Mouse (Mus musculus) layer of hippocampus, adult 18-20 months (tissue): Measurements from ENCODE around the gene G6pdx. TPM values are rescaled to one million over a fixed set of nuclear protein-coding genes. Genes with fewer than 3 reads are reported as not detected.
A peak's percentile ranks its signal among the peaks of the same experiment; 100 is the strongest.

Source experiments
- DNase-seq, 2 experiments: peaks; one replicate each; pipeline ENCODE4 v3.0.0; 2022; ENCODE audit warnings: low spot score in 2 of 2
- long read RNA-seq: library from polyadenylated mRNA; stranded (forward); transcript quantifications from one replicate; pipeline ENCODE4 v2.0.0, GENCODE M21; 2021
- total RNA-seq, 2 experiments: library from RNA; stranded (reverse); gene quantifications; 2 replicates each; pipeline ENCODE4 v1.2.3; 2021

Gene G6pdx
- 10 to 100 TPM; 26.0 to 29.3 TPM for total RNA-seq
- long read RNA-seq, transcript G6pdx-201 (13 exons, 2,652 nt) = major isoform, 25 of 27 reads
- long read RNA-seq, partial matches to known transcripts = 1 of 27 reads
- long read RNA-seq, other reads (novel, unspliced or antisense) = 1 of 27 reads

DNA sequence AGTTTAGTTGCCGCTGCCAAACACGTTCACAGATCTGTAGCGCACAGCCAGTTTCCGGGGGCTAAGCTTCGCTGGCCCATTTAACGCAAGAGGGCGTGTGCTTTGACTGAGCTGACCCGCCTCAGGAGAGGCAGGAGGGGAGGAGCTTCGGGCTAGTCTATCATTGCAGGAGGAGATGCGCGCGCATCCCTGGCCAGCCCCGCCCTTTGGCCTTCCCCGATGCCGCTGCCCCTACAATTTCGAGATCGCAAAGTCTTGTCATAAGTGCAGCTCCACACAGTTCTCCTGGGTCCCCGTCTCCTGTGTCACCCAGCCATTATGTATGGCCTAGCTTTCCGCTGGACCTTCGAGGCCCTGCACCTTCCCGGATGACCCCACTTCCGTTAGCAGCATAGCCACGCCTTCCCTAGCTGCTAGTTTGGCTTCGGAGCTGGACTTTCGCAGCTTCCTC is at the start of gene G6pdx:
Gene G6pdx, minus strand, starts transcription at position 369 of the 451 bp plus-strand sequence.
- DNase-seq = peak; percentile 77 to 90

DNA sequence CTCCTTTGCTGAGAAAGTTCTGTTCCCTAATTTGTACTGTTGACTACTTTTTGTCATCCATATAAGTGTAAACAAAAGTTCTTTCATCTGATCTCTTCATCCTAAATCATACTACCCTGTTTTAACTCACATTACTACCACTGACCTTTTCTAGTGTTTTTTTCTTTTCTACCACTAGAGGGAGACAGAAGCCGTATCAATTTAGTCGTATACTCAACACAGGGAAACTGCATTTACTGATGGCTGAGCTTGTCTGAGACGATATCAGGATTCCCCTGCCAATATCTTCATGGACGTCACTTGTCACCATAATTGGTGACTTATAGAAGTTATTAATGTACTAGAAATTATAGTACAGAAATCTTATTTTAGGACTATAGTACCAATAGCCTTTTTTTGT is 23.8 kb upstream of the G6pdx start:
- peak in 1 of 2 experiments; percentile 39 for DNase-seq

DNA sequence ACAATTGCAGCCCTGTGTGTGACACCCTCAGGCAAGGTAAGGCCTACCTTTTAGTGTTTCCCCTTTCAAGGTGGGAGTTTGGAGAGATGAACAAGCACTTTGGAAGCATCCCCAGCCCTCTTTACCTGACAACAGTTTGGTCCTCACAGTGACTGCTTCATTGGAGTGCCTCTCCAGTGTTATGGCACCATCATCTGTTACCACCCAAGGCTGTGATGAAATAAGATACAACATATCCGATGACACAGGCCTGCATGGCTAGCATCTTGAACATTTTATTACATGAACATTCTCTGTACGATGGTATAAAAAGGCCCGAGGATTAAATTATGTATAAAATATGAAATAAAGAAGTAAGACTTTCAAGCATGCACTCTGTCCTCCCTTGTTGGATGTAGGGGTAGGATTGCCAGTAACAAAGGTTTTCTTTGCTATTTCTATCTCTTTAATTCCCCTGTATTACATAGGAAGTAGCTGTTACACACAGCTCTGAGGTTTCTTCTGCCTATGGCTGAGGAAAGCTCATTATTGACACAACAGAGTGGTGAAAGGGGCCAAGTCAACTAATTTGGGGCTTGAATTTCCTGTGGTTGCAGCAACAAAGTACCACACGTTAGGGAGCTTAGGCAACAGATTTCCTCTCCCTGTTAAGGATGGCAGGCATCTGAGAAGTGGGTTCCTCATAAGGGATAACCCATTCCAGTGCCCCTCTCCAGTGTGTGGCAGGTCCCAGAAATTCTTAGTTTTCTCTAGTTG is 22.3 kb upstream of the G6pdx start:
- no peak for DNase-seq

DNA sequence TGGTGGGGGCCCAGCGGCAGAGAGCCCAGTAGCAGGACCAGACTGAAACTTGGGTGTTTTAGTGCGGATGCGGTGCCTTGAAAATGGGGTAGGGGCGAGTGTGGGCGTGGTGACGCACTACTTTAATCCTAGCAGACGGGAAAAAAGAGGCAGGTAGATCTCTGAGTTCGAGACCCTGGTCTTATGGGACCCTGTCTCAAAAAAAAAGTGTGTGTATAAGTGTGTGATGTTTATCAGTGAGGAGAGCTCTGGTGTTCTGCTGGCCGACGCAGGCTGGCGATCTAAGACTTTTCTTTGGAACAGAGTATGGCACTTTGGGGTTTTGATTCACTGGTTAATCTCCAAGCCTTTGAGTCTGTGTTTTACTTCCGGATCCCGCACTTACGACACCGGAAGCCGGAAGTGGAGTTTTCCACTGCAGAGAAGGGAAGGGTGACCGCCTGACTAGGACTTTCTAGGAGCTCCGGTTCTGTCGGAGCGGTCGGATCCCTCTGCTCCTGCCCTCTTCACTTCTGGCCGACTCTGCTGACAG is 362 bp upstream of the G6pdx start:
- DNase-seq = peak; percentile 53 to 79

DNA sequence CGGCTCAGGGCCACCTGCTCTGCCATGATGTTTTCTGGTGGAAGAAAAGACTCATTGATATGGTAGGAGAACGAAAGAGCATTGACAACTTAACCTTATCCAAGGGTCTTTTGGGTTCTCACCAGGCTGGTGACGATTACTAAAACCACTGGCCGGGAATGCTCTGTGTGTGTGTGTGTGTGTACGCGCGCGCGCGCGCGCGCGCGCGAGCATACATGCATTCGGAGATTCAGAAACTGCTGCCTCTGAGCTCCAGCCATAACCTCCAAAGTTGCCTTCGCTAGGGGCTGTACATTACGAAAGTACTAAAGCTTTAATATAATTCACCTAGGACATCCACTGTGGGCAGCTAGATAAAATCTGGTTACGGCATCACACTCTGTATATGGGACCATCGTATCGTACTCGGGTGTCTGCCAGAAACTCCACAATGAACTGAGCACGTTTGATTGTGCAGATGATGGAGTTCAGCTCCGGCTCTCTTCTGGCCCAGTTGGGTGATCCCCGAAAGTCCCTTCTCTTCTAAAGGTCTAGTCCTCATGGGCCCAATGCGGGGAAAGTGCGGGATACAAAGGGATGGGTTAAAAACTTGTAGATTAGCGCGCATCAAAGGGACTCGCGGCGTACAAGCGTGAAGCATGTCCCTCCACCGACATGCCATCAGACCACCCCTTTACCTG is 708 bp downstream of the G6pdx start:
- no peak for DNase-seq

DNA sequence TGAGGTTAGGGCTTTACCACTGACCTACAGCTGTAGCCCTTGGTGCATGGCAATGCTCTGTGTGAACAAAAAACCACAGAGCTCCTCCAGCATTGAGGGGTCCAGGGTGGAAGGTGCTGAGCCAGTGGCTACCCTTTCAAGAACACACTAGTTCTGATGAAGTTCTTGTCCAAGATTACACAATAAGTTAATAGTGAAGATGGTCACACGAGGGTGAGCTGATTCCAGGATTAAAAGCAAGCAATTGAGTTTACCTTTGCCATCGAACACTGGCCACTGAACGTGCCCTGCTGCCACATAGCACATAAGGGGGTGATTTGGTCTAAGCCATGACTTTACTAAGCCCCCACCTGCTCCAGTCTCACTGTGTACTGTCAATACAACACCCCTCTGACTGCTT is 1.9 kb downstream of the G6pdx start:
- DNase-seq = no peak

DNA sequence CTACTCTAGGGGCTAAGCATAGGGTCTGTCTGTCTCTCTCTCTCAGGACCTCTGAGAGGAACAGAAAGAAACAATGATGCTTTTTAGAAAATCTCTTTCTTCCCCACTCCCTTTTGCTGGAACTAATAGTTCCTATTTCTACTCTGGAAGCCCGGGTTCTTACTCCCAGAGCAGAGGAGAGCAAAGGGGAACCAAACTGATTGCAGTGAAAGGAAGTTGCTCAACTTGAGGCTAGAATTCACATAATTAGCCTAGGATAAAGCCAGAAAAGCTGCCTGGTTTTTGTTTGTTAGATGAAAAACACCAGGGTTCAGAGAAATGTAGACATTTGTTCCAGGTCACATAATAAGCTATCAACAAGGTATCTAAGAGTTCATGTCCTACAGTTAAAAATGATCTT is 2.7 kb downstream of the G6pdx start:
- DNase-seq = no peak

DNA sequence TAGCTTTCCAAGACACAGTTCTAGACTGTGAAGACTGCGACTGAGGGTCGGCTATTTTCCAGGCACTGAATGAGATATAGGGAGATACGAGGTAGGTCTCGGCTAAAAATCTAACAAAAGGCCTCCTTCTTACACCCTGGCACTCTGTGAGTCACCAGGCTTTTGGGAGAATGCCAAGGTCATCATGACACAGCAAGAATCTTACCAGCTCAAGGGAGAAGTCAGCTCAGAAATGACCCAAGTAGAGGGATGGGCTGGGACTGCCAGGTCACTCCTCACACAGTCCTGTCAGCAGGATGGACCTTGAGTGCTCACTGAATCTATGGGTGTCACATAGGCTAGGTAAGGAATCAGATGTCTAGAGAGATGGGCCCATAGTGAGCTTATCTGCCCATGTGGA is 3.8 kb downstream of the G6pdx start:
- no peak for DNase-seq

DNA sequence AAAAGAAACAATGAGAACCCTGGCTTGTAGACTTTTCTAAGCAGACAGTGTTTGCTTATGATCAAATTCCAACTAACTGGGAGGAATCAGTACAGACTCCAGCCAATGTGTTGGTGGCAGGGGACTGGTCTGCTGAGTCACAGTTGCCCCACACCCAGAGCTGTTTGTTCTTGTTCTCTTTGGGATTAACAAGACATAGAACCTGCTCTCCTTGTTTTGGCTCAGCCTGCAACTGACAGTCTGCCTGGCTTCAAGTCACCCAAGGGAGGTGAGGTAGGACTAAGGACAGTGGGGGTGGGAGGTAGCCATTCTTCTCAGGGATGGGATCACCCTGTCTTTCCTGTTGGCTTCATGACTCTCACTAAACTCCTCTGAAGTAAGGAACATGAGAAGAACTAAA is 4.6 kb downstream of the G6pdx start:
- DNase-seq = no peak

DNA sequence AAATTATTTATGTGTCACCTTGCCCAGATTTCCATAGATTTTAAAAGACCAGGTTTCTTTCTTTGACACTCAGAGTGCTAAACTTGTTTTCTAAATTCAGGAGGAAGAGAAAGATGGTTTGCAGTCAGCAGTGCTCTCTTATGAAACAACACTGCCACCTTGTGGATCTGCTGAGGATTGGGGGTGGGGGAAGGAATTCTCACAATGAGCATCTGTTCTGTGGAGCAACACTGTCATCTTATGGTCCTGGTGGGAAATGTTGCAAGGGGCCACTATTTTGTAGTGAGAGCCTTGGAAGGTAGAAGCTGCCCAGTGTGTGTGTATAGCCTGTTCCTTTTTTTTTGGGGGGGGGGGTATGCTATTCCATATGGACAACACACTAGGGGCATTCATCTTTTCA is 15.6 kb downstream of the G6pdx start:
- DNase-seq = peak; percentile 57 to 84

DNA sequence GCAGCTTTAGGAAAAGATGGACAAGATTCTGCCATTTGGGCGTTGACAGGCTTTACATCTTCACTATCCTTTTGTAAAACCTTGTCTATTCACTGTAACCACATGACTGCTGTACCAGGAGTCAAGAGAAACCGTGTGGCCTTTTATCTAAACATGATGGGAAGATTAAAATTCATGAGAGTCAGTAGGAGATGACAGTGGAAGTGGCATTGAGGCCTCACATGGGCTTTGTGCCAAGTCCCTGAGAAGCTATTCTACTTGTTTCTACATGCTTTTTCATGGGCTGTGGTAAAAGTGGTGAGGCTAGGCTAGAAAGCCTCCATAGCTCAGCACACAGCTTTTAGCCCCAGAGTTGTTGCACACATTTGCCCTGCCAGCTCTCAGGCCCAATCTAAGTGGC is 20.7 kb downstream of the G6pdx start:
- no peak for DNase-seq

DNA sequence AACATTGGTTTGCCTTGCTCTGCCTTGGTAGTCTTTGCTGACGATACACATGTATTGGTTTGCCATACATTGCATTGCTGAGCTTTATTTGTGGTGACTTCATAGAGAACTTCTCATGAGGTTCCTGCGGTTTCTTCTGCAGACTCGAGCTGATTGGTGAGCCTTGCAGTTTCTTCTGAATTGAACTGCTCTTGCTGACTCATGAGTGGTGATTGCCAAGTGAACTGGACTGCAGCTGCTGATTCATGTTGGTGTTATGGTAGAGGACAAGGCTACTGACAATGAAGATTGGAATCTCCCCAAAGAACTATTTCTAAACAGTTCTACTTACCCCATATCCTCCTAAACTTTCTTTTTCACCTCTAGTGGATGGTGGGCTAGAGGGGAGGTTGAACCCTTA is 28.9 kb downstream of the G6pdx start:
- no peak for DNase-seq

DNA sequence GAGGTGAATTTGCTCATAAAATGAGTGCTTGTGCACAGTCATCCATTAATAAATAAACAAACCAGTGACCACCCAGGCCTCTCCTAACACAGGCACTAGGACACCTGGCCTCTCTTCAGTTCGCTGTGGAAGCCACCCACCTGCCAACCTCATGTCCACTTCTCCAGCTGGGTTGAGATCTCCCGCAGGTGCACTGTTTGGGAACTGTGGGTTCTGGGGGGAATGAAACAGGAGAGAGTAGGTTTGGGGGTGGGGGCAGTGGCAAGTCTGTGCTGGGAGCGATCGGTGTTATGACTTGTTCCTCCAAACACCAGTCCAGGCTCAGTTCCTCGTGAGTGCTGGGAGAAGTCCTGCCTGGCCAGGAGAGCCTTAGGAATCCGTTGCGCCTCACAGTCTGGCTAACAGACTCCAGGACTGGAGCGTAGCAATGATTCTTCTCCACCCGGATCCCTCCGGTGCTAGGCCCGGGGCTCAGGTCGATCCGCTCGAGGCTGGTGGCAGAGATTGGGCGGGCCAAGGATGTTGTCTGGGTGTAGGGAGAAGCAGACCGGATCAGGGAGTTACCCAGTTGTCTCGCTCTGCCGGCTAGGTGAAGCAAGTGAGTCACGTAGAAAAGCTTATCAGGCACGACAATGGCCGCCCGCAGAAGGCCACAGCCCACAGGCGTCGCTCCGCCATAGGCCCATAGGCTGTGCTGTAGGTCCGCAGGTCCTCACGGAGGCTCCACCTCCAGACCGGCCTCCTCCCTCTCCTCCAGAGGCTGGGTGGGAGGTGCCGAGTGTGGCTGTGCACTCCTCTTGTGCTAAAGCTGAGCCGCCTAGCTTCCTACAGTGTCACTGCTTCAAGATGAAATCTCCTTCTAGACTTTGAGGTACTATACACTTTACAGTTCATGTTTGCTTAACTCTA is 36.2 kb downstream of the G6pdx start, which contains the start of the genes Fam3a and Ikbkg:
Gene Fam3a, minus strand, starts transcription at position 738 of the 909 bp plus-strand sequence.
Gene Ikbkg, plus strand, starts transcription at position 756 of the 909 bp plus-strand sequence.
- peak; percentile 78 to 83 for DNase-seq

DNA sequence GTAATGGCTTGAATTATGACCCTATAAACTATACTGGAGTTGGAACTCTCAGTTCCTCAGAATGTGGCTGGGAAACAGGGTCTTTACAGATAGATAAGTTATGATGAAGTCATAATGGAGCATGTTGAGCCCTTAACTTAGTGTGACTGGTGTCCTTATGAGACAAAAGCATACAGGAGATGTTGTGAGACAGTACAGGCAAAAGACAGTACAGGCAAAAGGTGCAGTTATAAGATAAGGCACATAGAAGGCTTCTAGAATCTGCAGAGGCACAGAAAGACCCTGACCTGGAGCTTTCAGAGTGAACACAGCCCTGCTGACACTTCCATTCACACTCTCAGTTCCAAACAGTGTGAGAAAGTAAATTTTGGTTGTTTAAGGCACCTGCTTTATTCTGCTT is 40.8 kb downstream of the G6pdx start:
- no peak for DNase-seq

DNA sequence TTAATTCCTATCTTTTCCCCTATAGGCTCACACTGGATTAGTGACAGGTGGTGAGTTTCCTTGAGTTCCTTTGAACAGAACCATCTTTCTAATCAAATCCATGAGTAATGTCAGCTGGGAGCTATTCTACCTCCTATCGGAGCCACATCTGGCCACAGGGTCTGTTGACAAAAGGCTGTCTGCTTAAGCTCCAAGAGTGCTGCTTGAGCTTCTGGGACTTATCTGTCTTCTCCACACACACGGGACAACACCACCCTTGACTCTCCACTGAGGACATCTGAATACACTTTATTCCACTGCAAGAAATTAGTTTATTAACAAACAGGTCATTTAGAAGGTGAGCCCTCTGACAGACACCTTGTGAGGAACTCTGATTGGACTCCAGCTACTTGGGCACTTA is 44.5 kb downstream of the G6pdx start:
- DNase-seq = no peak

DNA sequence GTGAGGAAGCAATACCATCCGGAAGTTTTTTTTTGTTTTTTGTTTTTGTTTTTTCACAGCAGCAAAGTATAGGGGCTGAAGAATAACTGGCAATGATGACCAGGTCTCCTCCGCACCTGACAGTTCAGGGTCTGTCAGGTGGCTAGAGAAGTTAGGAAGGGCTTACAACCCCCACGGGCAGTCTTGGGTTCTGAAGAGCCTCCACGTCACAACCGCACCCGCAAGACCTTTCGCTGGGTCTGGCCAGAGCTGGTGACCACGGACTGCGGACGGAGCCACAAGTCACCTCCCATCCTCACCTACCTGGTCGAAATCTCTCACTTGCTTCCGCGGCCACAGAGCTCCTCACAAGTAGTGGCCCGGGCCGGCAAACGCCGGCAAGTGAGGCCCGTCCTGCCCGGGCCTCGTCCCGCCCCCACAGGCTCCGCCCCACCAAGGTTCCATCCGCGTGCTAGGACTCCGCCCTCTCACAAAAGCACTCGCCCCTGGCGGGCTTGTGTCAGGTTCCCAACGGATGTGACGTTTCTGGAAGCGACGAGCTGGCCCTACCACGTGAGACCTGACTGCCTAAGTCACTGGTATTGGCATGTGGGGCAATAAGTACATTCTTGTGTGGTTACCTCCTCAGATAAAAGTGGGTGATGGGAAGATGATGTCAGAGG is 56.0 kb downstream of the G6pdx start, which contains the start of the genes Ubl4a and Slc10a3:
Gene Ubl4a, minus strand, starts transcription at position 331 of the 662 bp plus-strand sequence.
Gene Slc10a3, minus strand, starts transcription at position 462 of the 662 bp plus-strand sequence.
- DNase-seq = peak; percentile 82 to 84

DNA sequence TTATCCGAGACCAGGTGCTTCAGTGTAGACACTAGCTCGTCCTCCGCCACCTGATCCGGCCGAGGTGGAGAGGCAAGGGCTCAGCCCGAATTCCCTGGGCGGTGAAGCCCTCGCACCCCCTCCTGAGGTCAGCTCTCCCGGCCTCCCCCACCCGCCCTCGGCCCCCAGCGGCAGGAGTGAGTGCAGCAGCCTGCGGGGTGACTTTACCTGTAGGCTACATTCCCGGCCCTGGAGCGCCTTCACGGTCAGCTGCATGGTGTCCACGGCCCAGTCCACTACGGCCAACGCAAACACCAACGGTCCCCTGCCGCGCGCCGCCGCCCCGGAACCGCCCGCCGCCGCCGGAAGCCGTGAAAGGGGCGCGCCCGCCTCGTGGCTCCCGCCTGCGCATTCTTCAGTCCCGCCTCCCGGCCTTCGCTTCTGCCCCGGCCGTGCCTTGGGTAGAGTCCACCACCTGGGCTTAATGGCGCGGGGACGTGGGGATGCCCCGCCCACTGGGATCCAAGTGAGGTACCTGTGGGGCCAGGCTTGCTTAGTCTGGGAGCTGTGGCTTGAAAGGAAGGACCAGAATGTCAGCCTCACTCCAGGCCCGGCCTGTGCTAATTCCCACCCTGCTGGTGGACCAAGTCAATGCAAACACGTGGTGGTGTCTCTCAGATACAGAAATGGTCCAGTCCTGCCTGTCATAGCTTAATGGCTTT is 60.6 kb downstream of the G6pdx start:
- DNase-seq = peak; percentile 28 to 59

DNA sequence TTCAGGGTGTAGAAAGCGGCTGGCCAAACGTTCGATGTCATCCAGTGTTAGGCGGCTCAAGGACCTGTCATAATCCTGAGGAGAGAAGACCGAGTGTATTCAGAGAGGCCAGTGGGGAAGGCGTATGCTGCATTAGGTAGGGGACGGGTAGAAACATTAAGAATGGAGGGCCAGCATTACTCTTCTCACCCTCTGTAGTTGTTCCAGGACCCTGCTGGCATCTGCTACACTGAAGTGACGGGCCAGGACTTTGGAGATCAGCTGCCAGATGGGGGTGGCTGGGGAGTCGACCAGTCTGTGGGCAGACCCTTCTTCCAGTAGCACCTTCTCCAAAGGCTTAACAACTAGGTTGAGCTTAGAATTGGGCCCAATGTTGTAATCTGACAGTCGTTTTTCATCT is 61.5 kb downstream of the G6pdx start:
- no peak for DNase-seq
